ENCODE assay signal across 22 mouse cellular contexts in the genomic region with DNA sequence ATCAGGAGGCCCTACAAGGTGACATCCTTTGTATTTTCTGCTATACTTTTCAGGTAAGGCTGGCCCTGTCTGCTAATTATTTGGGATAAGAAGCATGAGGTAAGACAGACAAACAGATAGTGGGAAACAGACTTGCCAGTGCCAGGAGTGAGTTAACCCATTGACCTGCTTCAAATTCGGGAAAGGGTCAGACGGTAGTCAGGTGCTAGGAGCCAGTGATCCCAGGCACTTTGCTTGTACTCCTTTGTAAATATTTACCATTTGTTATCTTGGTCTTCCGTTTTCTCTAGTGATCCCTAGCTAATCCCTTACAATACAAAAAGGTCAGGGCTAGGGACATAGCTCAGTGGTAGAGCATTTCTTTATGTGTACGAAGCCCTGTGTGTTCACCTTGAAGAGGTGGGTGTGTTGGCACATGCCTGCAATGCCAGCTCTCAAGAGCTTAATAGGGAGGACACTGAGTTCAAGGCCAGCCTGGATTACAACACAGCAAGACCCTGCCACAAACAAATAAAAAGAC. TPM values are rescaled to one million over a fixed set of nuclear protein-coding genes. Genes with fewer than 3 reads are reported as not detected.
DNase-seq lines count a peak whose midpoint lies in the region; ATAC-seq and TF ChIP-seq lines count a peak whose summit lies in the region.
"Had no signal": no experiment of that assay in that cellular context is flagged by ENCODE, and none has a peak within 500 bp of the region (broad histone marks: within the 10 kb centered on the region; RNA-seq: fewer than 3 reads in every experiment).

No protein-coding gene starts in this region.

- no peaks in the 10 kb centered on the region for H3K36me3 ChIP-seq in liver, adult 2 months (ENCODE audit: control insufficient read depth, insufficient read depth, low read length)
- H3K36me3 ChIP-seq in liver, embryonic 11.5 days (ENCODE audit: control insufficient read depth, insufficient read depth, low read length): no peaks in the 10 kb centered on the region
- H3K36me3 ChIP-seq in liver, postnatal 0 days (replicated peaks; ENCODE audit: insufficient read depth, low read length): no peaks in the 10 kb centered on the region
- H3K36me3 ChIP-seq in stomach, postnatal 0 days (ENCODE audit: control insufficient read depth, insufficient read depth, low read length): no peaks in the 10 kb centered on the region
- H3K36me3 ChIP-seq: G1E had no signal

- no peak overlapping the region for H3K9ac ChIP-seq in liver, adult 2 months (ENCODE audit: low read depth, low read length)
- no peak overlapping the region for H3K9ac ChIP-seq in liver, embryonic 11.5 days (ENCODE audit: low read depth, low read length)
- no peak overlapping the region for H3K9ac ChIP-seq in liver, postnatal 0 days (replicated peaks)
- H3K9ac ChIP-seq in stomach, postnatal 0 days (ENCODE audit: low read length): no peak overlapping the region

- no peaks in the 10 kb centered on the region for H3K9me3 ChIP-seq in liver, embryonic 11.5 days (ENCODE audit: control insufficient read depth, low read length)
- no peaks in the 10 kb centered on the region for H3K9me3 ChIP-seq in liver, postnatal 0 days (ENCODE audit: low read length)
- H3K9me3 ChIP-seq in stomach, postnatal 0 days (ENCODE audit: control insufficient read depth, low read length): no peaks in the 10 kb centered on the region
- H3K9me3 ChIP-seq: G1E had no signal

- 0 out of 2 replicates have a peak, but pooled peaks have one; percentile 26 for TF ChIP-seq EP300 in liver, postnatal 0 days (IDR thresholded peaks at IDR 0.05; ENCODE audit: low read depth)
- no peak for TF ChIP-seq EP300 in stomach, postnatal 0 days (optimal IDR thresholded peaks at IDR 0.05)

- H3K79me2 ChIP-seq in liver, adult 2 months (ENCODE audit: control insufficient read depth, insufficient read depth, low read length): no peaks in the 10 kb centered on the region

- peak; percentile 97 for DNase-seq in liver, adult 2 months (ENCODE audit: extremely low read depth, low read depth, low spot score)
- no peak for DNase-seq in liver, embryonic 11.5 days (ENCODE audit: low spot score)
- no peak for DNase-seq in liver, postnatal 0 days
- DNase-seq in liver: no peak
- no peak for DNase-seq in stomach, postnatal 0 days (ENCODE audit: low spot score)
- peak; percentile 38 for DNase-seq in yolk sac, embryonic 10.5 days (ENCODE audit: low spot score)
- DNase-seq in spleen, postnatal 14 days (ENCODE audit: low spot score in 2 of 2): no peak
- no peak for DNase-seq in frontal cortex, postnatal 10 days (ENCODE audit: low spot score in 2 of 2)
- DNase-seq: adrenal gland, adult 2 months; adrenal gland, adult 8-10 months; adrenal gland, postnatal 10 days; adrenal gland, postnatal 14 days; adrenal gland, postnatal 25 days; adrenal gland, postnatal 36 days; B cell, adult 2 months; cerebellum, adult 11 months; cerebellum, adult 11-12 months had no signal

- peaks cover 17% of the 10 kb centered on the region for H3K4me1 ChIP-seq in liver, adult 2 months (ENCODE audit: control insufficient read depth, insufficient read depth, low read length)
- H3K4me1 ChIP-seq in liver, embryonic 11.5 days (replicated peaks; ENCODE audit: control insufficient read depth, insufficient read depth, low read length): no peaks in the 10 kb centered on the region
- peaks cover 24% of the 10 kb centered on the region for H3K4me1 ChIP-seq in liver, postnatal 0 days (ENCODE audit: insufficient read depth)
- no peaks in the 10 kb centered on the region for H3K4me1 ChIP-seq in stomach, postnatal 0 days (replicated peaks; ENCODE audit: control insufficient read depth, insufficient read depth)

- no peak overlapping the region for H3K4me3 ChIP-seq in liver, adult 2 months (ENCODE audit: insufficient read depth, low read depth, low read length)
- no peak overlapping the region for H3K4me3 ChIP-seq in liver, embryonic 11.5 days (ENCODE audit: low read depth, low read length)
- H3K4me3 ChIP-seq in liver, postnatal 0 days (ENCODE audit: low read depth, low read length): no peak overlapping the region
- H3K4me3 ChIP-seq in stomach, postnatal 0 days (ENCODE audit: low read depth, low read length): no peak overlapping the region

- no peak for TF ChIP-seq CTCF in liver, adult 2 months (IDR thresholded peaks at IDR 0.05; ENCODE audit: low read depth, low read length)
- TF ChIP-seq CTCF in liver, postnatal 0 days (IDR thresholded peaks at IDR 0.05; ENCODE audit: low read depth): no peak
- TF ChIP-seq CTCF in stomach, postnatal 0 days (IDR thresholded peaks at IDR 0.05; ENCODE audit: low read depth): no peak

- 16% methylated on average over 4 of the region's 4 CpGs for WGBS in liver, adult 2 months
- 67% methylated on average over 4 of the region's 4 CpGs for WGBS in liver, embryonic 11.5 days
- 56% methylated on average over 4 of the region's 4 CpGs for WGBS in liver, postnatal 0 days (ENCODE audit: insufficient replicate concordance)
- WGBS in stomach, postnatal 0 days: 25% methylated on average over 4 of the region's 4 CpGs

- H3K4me2 ChIP-seq in liver, embryonic 11.5 days: no peak overlapping the region
- no peak overlapping the region for H3K4me2 ChIP-seq in liver, postnatal 0 days (ENCODE audit: low read depth, low read length)
- no peak overlapping the region for H3K4me2 ChIP-seq in stomach, postnatal 0 days (replicated peaks; ENCODE audit: low read depth)

- no peak for TF ChIP-seq POLR2A in liver, adult 2 months (IDR thresholded peaks at IDR 0.05; ENCODE audit: extremely low read depth, insufficient read depth, low read length)

- no peak for ATAC-seq in liver, embryonic 11.5 days (replicated peaks; ENCODE audit: low FRiP score)
- ATAC-seq in liver, postnatal 0 days: no peak
- peak; percentile 57; the same call in 1 of the 2 replicates for ATAC-seq in stomach, postnatal 0 days (ENCODE audit: low FRiP score, low TSS enrichment)
- ATAC-seq: activated CD4-positive, CD25-positive, alpha-beta regulatory T cell, adult 4 months; CD4-positive, CD25-positive, alpha-beta regulatory T cell, adult 4 months; Patski had no signal

- H3K27me3 ChIP-seq in liver, adult 2 months (ENCODE audit: control insufficient read depth, insufficient read depth, low read length): no peaks in the 10 kb centered on the region
- no peaks in the 10 kb centered on the region for H3K27me3 ChIP-seq in liver, embryonic 11.5 days (replicated peaks; ENCODE audit: control insufficient read depth, insufficient read depth, low read length)
- H3K27me3 ChIP-seq in liver, postnatal 0 days (ENCODE audit: insufficient read depth, low read length): no peaks in the 10 kb centered on the region
- H3K27me3 ChIP-seq in stomach, postnatal 0 days (ENCODE audit: control insufficient read depth, insufficient read depth, low read length): no peaks in the 10 kb centered on the region
- H3K27me3 ChIP-seq: CH12.LX, Patski had no signal

- no peak overlapping the region for H3K27ac ChIP-seq in liver, adult 2 months (replicated peaks; ENCODE audit: insufficient read depth, low read depth, low read length)
- no peak overlapping the region for H3K27ac ChIP-seq in liver, embryonic 11.5 days (ENCODE audit: low read depth, low read length)
- H3K27ac ChIP-seq in liver, postnatal 0 days (ENCODE audit: low read depth): no peak overlapping the region
- no peak overlapping the region for H3K27ac ChIP-seq in stomach, postnatal 0 days (replicated peaks)

RNA-seq across cellular contexts. Expression of gene Cnnm4, which starts 5.7 kb away (rescaled TPM):
- 2.3 and 3.9 TPM in 2 replicates for total RNA-seq in liver, adult 2 months (2014; rRNA removed)
- polyA plus RNA-seq in liver, adult 2 months (2012; rRNA removed): 2.4 and 2.7 TPM in 2 replicates
- polyA plus RNA-seq in liver, embryonic 11.5 days (2014; fragmentation: Nextera tagmentation; extraction: Ambion mirVana): 5.9 and 6.4 TPM in 2 replicates
- polyA plus RNA-seq in liver, postnatal 0 days (2015; fragmentation: Nextera tagmentation; extraction: Ambion mirVana): 2.1 and 2.2 TPM in 2 replicates
- 18.2 and 19.1 TPM in 2 replicates for polyA plus RNA-seq in stomach, postnatal 0 days (2015; fragmentation: Nextera tagmentation; extraction: Ambion mirVana)

RNA-seq across cellular contexts. Expression of gene Lman2l, which starts 20.6 kb away (rescaled TPM):
- total RNA-seq in liver, adult 2 months (2014; rRNA removed): 5.1 and 7.9 TPM in 2 replicates
- 7.7 and 9.3 TPM in 2 replicates for polyA plus RNA-seq in liver, adult 2 months (2012; rRNA removed)
- 18.1 and 18.7 TPM in 2 replicates for polyA plus RNA-seq in liver, embryonic 11.5 days (2014; fragmentation: Nextera tagmentation; extraction: Ambion mirVana)
- 9.0 and 9.9 TPM in 2 replicates for polyA plus RNA-seq in liver, postnatal 0 days (2015; fragmentation: Nextera tagmentation; extraction: Ambion mirVana)
- 15.7 and 16.5 TPM in 2 replicates for polyA plus RNA-seq in stomach, postnatal 0 days (2015; fragmentation: Nextera tagmentation; extraction: Ambion mirVana)

RNA-seq across cellular contexts. Expression of gene Cnnm3, which starts 46.0 kb away (rescaled TPM):
- total RNA-seq in liver, adult 2 months (2014; rRNA removed): 4.4 and 6.8 TPM in 2 replicates
- polyA plus RNA-seq in liver, adult 2 months (2012; rRNA removed): 11.3 and 14.1 TPM in 2 replicates
- 3.3 and 3.8 TPM in 2 replicates for polyA plus RNA-seq in liver, embryonic 11.5 days (2014; fragmentation: Nextera tagmentation; extraction: Ambion mirVana)
- 0.92 and 1.1 TPM in 2 replicates for polyA plus RNA-seq in liver, postnatal 0 days (2015; fragmentation: Nextera tagmentation; extraction: Ambion mirVana)
- 1.6 and 2.0 TPM in 2 replicates for polyA plus RNA-seq in stomach, postnatal 0 days (2015; fragmentation: Nextera tagmentation; extraction: Ambion mirVana)

Comparison
In these comparisons a context has a peak if more than half of its experiments do, and no peak if none do; other contexts are left out.
1. DNase-seq: peak in liver, adult 2 months (single experiment) and yolk sac, embryonic 10.5 days (single experiment); none in liver, embryonic 11.5 days (single experiment), liver, postnatal 0 days (single experiment), liver (single experiment), stomach, postnatal 0 days (single experiment), spleen, postnatal 14 days (0 of 2) and frontal cortex, postnatal 10 days (0 of 2).